Mouse (Mus musculus) retina, postnatal 7 days (tissue): ENCODE measurements around the gene Natd1.

ENCODE experiments used
- DNase-seq: peaks from one replicate; pipeline ENCODE4 v3.0.0-alpha.2; 2012; ENCODE audit warnings: low read depth, low spot score

Natd1 gene

GRCm38 (mm10) chr11:60931869-60932481 lies 17.4 kb upstream of the Natd1 start, which contains the start of gene Map2k3:
Map2k3 (plus strand) TSS chr11:60932033.
- peak; percentile 90 for DNase-seq

- no peak for DNase-seq
Measured at GRCm38 (mm10) chr11:60931282-60931868, 16.8 kb upstream of the Natd1 start.

DNA sequence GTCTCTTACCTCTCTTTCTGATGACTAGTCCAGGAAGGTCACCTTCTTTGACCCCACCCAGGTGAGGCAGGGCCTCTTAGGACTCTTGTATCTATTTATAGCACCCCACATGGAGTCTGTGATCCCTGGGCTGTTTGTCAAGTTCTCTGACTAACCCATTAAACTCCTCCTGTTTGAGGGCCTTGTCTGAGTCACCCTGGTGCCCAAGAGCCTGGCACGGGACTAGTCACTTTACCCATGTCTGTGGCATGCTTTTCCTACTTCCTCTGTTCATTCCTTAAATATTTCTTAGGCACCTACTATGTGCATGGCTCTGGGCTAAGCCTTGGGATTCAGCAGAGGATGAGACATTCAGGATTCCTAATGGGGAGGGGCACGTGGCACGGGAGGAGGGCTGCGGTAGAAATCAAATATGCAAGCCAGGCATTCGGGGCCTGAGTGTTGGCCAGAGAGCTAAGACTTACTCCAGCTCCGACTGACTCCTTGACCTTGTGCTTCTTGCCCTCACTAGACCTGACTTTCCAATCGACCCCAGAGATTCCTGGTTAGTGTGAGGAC lies 16.3 kb upstream of the Natd1 start:
- DNase-seq = no peak

- peak; percentile 91 for DNase-seq
Measured at GRCm38 (mm10) chr11:60927264-60927663, 12.7 kb upstream of the Natd1 start.

GRCm38 (mm10) chr11:60924981-60925380 lies 10.4 kb upstream of the Natd1 start:
- DNase-seq = no peak

DNA sequence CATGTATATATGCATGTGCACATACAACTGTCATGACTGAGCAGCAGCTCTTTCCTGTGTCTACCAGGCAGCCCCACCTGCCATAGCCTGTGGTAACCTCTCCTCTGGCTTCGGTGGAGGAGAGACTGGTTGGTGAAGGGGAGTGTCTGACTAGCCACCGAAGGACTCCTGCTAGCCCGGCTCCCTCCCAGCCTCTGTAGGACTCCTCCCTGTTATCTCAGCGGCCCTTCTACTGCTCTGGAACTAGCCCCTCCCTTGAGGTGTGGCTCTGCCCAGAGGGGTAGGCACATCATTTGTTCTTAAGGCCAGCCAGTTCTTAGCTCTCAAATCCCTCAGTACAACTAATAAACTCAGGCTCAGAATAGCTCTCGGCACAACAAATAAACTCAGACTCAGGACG lies 9.9 kb upstream of the Natd1 start:
- DNase-seq = no peak

GRCm38 (mm10) chr11:60922964-60923363 lies 8.4 kb upstream of the Natd1 start:
- no peak for DNase-seq

GRCm38 (mm10) chr11:60922195-60922594 lies 7.6 kb upstream of the Natd1 start:
- DNase-seq = no peak

- no peak for DNase-seq
Measured at GRCm38 (mm10) chr11:60920021-60920420, 5.5 kb upstream of the Natd1 start.

- no peak for DNase-seq
Measured at GRCm38 (mm10) chr11:60915201-60915600, 651 bp upstream of the Natd1 start.

DNA sequence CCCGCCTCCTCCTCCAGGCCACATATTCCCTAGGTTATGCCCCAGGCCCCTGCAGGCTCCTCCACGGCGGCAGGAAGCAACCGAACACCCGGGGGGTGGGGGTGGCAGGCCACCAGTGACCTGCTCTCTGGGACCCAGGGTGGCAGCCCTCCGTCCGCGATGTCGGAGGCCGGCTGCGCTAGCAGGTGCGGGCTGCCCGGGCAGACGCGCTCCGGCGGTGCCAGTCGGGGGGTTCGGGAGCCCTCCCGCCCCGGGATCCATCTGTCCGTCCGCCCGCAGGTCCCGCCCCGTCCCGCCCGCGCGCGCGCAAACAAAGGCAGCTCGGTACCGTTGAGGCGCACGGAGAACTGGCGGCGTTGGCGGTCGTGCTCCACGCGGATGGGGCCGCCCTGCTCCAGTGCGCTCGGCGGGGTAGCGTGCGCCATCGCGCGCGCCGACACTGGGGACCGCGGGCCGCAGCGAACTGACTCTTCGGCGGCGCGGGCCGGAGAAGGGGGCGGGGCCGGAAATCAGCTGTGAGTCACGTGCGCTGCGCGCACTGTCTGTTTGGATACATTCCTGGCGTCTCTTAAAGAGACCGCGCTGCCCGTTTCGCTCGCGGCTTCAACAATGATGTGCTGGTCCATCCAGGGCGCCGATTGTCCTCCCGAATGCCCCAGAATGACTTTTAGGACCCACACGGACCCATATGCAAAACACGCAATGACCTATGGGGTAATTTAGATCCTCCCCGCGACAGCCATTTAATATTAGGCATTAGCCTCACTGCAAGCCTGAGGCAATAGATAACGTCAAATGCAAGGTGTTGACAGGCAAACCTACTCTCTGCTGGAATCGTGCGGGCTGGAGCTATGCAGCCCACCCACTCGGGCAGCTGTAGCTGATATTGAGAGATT lies 1.0 kb downstream of the Natd1 start:
- DNase-seq = peak; percentile 82

DNA sequence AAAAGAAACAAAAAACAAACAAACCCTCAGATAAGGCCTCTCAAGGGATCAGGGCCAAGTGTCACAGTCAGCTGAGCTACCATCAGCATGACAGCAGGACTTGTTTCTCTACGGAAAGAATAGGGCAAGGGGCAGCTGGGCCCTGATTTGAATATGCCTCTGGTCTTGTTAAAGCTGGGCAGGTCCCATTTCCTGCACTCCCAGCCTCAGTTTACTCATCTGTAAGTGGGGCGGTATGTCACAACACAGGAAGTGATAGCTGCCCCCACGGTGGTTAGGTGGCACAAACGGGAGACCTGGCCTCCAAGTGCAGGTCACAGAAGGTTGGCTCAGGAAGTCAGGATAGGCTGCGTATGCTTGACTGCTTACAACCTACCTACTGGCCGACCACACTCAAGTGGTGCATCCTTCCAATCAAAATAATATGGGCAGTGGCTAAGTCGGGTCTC lies 2.0 kb downstream of the Natd1 start:
- DNase-seq = no peak

- no peak for DNase-seq
Measured at GRCm38 (mm10) chr11:60909626-60910025, 4.9 kb downstream of the Natd1 start.

DNA sequence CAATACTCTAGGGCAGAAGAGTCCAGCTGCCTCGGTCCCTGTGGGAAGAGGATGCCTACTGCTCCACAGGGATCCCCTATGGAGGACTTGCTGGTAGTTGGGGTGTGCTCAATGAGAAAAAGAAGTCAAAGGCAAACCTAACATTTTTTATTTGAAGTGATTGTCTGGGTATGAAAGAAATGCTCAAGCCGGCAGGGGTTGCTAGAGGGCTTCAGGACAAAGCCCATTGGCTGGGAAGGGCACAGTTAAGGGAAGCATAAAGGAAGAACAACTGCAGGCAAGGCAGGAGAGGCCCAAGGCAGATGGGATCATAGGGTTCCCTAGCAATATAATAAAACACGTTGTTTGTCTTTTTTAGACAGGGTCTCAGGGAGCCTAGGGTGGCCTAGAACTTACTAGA lies 6.5 kb downstream of the Natd1 start:
- no peak for DNase-seq

DNA sequence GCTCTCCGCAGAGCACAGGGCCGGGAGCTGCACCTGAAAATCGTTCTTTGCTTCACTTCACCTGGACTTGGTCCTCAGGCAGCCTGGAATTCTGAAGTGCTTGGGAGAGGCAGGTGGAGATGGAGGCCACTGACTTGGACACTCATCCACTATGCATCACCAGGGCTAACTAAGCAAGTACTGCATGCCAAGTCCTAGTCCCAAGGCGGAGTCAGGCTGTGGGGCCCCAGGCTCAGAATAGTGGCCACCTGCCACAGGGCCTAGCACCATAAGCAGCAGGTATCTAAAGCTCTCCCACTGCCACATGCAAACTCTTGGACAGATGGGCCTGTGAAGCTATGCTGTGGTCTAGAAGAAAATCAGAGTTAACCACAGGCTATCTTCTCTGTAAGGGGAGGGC lies 8.1 kb downstream of the Natd1 start:
- DNase-seq = no peak

GRCm38 (mm10) chr11:60905407-60906120 lies 9.0 kb downstream of the Natd1 start:
- no peak for DNase-seq

GRCm38 (mm10) chr11:60903661-60904061 lies 10.9 kb downstream of the Natd1 start:
- DNase-seq = no peak

GRCm38 (mm10) chr11:60902486-60902885 lies 12.1 kb downstream of the Natd1 start:
- no peak for DNase-seq

DNA sequence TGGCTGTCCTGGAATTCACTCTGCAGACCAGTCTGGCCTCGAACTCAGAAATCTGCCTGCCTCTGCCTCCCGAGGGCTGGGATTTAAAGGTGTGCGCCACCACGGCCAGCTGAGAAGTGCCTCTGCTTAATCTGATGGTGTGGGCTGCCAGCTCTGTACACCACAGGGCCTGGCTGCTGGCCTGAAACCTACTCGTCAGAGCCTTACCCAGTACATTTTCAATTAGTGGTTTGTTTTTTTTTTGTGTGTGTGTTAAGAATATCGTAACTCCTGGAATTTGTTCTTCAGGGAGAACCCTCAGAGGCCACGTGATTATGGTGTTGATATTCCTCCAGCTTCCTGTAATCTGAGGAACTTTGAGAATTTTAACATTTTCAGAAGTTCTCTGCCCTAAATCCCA lies 12.5 kb downstream of the Natd1 start:
- no peak for DNase-seq

GRCm38 (mm10) chr11:60895915-60896314 lies 18.6 kb downstream of the Natd1 start:
- no peak for DNase-seq

- DNase-seq = no peak
Measured at GRCm38 (mm10) chr11:60890744-60891143, 23.8 kb downstream of the Natd1 start.

GRCm38 (mm10) chr11:60890286-60890685 lies 24.3 kb downstream of the Natd1 start:
- DNase-seq = no peak
